Mouse (Mus musculus) embryonic facial prominence, embryonic 11.5 days (tissue): ENCODE measurements around the gene Neurod4. TPM values are rescaled to one million over a fixed set of nuclear protein-coding genes. Genes with fewer than 3 reads are reported as not detected.

Experiments used
- ATAC-seq: fragments of 200-750 bp; cut with Nextera tagmentation; replicated peaks from 2 replicates; pipeline ENCODE4 v1.8.0; 2017; ENCODE audit warnings: low read depth; ENCODE audit not compliant: insufficient number of reproducible peaks, low FRiP score, low TSS enrichment
- DNase-seq: peaks from one replicate; pipeline ENCODE4 v3.0.0-alpha.2; 2015; ENCODE audit warnings: low spot score
- H3K27ac ChIP-seq: fragments of 300-500 bp; sonication (generic); replicated peaks from 2 replicates; pipeline ENCODE4 v1.5.1; 2014; ENCODE audit warnings: mild to moderate bottlenecking, low read depth, low read length, control low read depth
- H3K27me3 ChIP-seq: fragments of 300-500 bp; sonication (generic); 2 replicates; pipeline ENCODE4 v1.6.1; 2014; ENCODE audit warnings: mild to moderate bottlenecking, low read length, moderate library complexity, mixed read lengths; ENCODE audit not compliant: control insufficient read depth, insufficient read depth
- H3K36me3 ChIP-seq: fragments of 300-500 bp; sonication (generic); replicated peaks from 2 replicates; pipeline ENCODE4 v1.6.1; 2014; ENCODE audit warnings: low read depth, mild to moderate bottlenecking, low read length, moderate library complexity, mixed read lengths; ENCODE audit not compliant: control insufficient read depth, insufficient read depth
- H3K4me1 ChIP-seq: fragments of 300-500 bp; sonication (generic); 2 replicates; pipeline ENCODE4 v1.6.1; 2014; ENCODE audit warnings: low read length, mixed read lengths; ENCODE audit not compliant: control insufficient read depth, insufficient read depth
- H3K4me2 ChIP-seq: fragments of 300-500 bp; sonication (generic); 2 replicates; pipeline ENCODE4 v1.6.1; 2014; ENCODE audit warnings: low read depth, mild to moderate bottlenecking, control low read depth, low read length, moderate library complexity
- H3K4me3 ChIP-seq: fragments of 300-500 bp; sonication (generic); 2 replicates; pipeline ENCODE4 v1.5.1; 2014; ENCODE audit warnings: low read depth, low read length, control low read depth
- H3K9ac ChIP-seq: fragments of 300-500 bp; sonication (generic); replicated peaks from 2 replicates; pipeline ENCODE4 v1.6.1; 2014; ENCODE audit warnings: mild to moderate bottlenecking, control low read depth, low read length
- H3K9me3 ChIP-seq: fragments of 300-500 bp; sonication (generic); replicated peaks from 2 replicates; pipeline ENCODE4 v1.6.1; 2016; ENCODE audit warnings: mild to moderate bottlenecking, low read length, inconsistent platforms, mixed read lengths; ENCODE audit not compliant: control insufficient read depth
- WGBS: fragments of 180-500 bp; shearing (Covaris S2); extraction: QIAGEN DNeasy Blood & Tissue Kit; methylation state at CpG from one replicate; pipeline ENCODE4 v1.1.7; 2014; 5-methylcytosine and 5-hydroxymethylcytosine counted together
- polyA plus RNA-seq: library from polyadenylated mRNA; unstranded; fragments of >200 nt; fragmentation: Nextera tagmentation; extraction: Ambion mirVana; gene quantifications from 2 replicates; pipeline ENCODE4 v1.2.1, GENCODE M21; 2014

The Neurod4 gene
- polyA plus RNA-seq, 1 experiment from 2014 or later: 4.8 TPM

GRCm38 (mm10) chr10:130276496-130276895, 3.5 kb downstream of the Neurod4 start:
- Histone ChIP-seq H3K9me3 (no peaks in the 10 kb centered on the region), H3K9ac (no peak overlapping the region), H3K27me3 (no peaks in the 10 kb centered on the region), H3K4me1 (no peaks in the 10 kb centered on the region), H3K27ac (no peak overlapping the region), H3K4me2 (no peak overlapping the region), H3K4me3 (no peak overlapping the region), H3K36me3 (no peaks in the 10 kb centered on the region)
- WGBS: 76% methylated on average over 2 of the region's 2 CpGs
- ATAC-seq (no peak), DNase-seq (no peak)

DNA sequence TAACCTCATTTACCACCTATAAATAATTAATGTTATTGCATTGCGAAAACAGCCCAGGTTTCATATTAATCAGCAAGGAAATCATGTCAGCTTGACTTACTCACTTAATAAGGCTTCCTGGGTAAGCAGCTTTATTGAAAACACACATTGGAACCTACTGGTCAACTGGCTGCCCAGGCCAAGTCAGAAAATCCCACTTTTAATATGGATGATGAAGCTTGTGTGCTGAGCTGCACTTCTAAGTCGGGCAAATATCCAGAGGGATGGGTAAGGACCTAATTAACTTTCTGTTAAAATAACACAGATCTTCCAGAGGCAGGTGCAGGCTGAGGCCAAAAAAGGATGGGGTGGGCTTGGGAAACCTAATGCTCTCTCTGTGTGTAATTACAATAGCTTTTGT, 4.3 kb downstream of the Neurod4 start:
- no peak overlapping the region for H3K27ac ChIP-seq
- DNase-seq (no peak), ATAC-seq (no peak)
- H3K9ac ChIP-seq: no peak overlapping the region
- no peak overlapping the region for H3K4me2 ChIP-seq
- H3K9me3 ChIP-seq: no peaks in the 10 kb centered on the region
- no peaks in the 10 kb centered on the region for H3K4me1 ChIP-seq
- H3K4me3 ChIP-seq: no peak overlapping the region
- H3K27me3 ChIP-seq: no peaks in the 10 kb centered on the region
- 77% methylated on average over 2 of the region's 2 CpGs for WGBS
- H3K36me3 ChIP-seq: no peaks in the 10 kb centered on the region

GRCm38 (mm10) chr10:130263203-130263602, 16.8 kb downstream of the Neurod4 start:
- Histone ChIP-seq H3K36me3 (no peaks in the 10 kb centered on the region), H3K4me1 (no peaks in the 10 kb centered on the region), H3K9me3 (no peaks in the 10 kb centered on the region), H3K27me3 (no peaks in the 10 kb centered on the region), H3K9ac (no peak overlapping the region), H3K4me2 (no peak overlapping the region), H3K27ac (no peak overlapping the region), H3K4me3 (no peak overlapping the region)
- WGBS: 68% methylated on average over 4 of the region's 4 CpGs
- ATAC-seq: no peak
- no peak for DNase-seq

DNA sequence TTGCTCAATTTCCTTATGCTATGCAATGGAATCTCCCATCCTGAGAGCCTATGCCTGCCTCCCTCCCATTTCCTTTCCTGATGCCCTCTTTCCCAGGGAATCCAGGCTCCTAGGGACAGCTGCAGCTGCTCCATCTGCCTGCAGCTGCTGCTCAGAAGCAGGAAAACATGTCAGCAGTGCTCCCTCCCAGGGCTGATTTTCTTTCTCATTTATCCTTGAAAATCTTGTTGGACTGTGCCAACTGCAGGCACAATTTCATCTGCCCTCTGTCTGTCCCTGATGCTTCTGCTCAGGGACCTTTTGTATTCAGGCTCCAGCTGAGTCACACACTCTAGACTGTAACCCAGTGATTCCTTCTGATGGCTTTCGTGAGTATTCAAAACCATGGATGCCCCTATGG, 20.6 kb downstream of the Neurod4 start:
- DNase-seq (no peak), ATAC-seq (no peak; the same call in 1 of the 2 replicates)
- Histone ChIP-seq H3K4me2 (no peak overlapping the region), H3K36me3 (no peaks in the 10 kb centered on the region), H3K27ac (no peak overlapping the region), H3K9me3 (no peaks in the 10 kb centered on the region), H3K4me3 (no peak overlapping the region), H3K9ac (no peak overlapping the region), H3K4me1 (no peaks in the 10 kb centered on the region), H3K27me3 (no peaks in the 10 kb centered on the region)
- WGBS: 72% methylated on average over 1 of the region's 1 CpGs

- peak; percentile 75 for ATAC-seq
- Histone ChIP-seq H3K9me3 (no peaks in the 10 kb centered on the region), H3K4me3 (no peak overlapping the region), H3K4me2 (no peak overlapping the region), H3K27ac (no peak overlapping the region), H3K36me3 (no peaks in the 10 kb centered on the region), H3K9ac (no peak overlapping the region), H3K27me3 (no peaks in the 10 kb centered on the region), H3K4me1 (no peaks in the 10 kb centered on the region)
- DNase-seq: no peak
- whole genome bisulfite sequencing: 6% methylated on average over 2 of the region's 2 CpGs
Measured at GRCm38 (mm10) chr10:130244271-130244670, 35.8 kb downstream of the Neurod4 start.

GRCm38 (mm10) chr10:130238318-130239209, 41.5 kb downstream of the Neurod4 start:
- no peak overlapping the region for H3K27ac ChIP-seq
- DNase-seq: no peak
- 63% methylated on average over 2 of the region's 2 CpGs for WGBS
- no peaks in the 10 kb centered on the region for H3K27me3 ChIP-seq
- H3K9ac ChIP-seq: no peak overlapping the region
- H3K4me1 ChIP-seq: no peaks in the 10 kb centered on the region
- H3K9me3 ChIP-seq: no peaks in the 10 kb centered on the region
- no peaks in the 10 kb centered on the region for H3K36me3 ChIP-seq
- H3K4me3 ChIP-seq: no peak overlapping the region
- H3K4me2 ChIP-seq: no peak overlapping the region
- no peak for ATAC-seq

GRCm38 (mm10) chr10:130234576-130234975, 45.5 kb downstream of the Neurod4 start:
- Histone ChIP-seq H3K4me1 (no peaks in the 10 kb centered on the region), H3K4me3 (no peak overlapping the region), H3K27me3 (no peaks in the 10 kb centered on the region), H3K27ac (no peak overlapping the region), H3K9me3 (no peaks in the 10 kb centered on the region), H3K4me2 (no peak overlapping the region), H3K9ac (no peak overlapping the region), H3K36me3 (no peaks in the 10 kb centered on the region)
- DNase-seq: no peak
- ATAC-seq: no peak; the same call in 1 of the 2 replicates
- 48% methylated on average over 1 of the region's 1 CpGs for WGBS

DNA sequence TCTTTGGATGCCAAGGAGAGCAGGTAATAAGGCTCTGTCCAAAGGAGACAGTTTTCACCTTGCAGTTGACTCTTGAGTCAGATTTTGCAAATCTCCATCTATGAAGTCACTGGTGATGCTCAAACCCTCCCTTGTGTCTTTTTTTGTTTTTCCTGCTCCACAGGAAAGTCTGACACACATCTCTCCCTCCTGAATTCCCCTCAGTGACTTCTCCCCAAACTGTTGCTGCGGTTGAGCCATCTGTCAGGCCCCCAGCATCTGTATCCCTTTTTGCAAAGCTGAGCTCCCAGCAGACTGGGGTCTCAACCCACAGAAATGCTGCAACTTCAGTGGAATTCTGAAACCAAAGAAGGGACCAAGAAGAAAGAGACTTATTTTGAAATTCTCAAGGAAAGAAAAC, 47.9 kb downstream of the Neurod4 start:
- Histone ChIP-seq H3K9ac (no peak overlapping the region), H3K9me3 (no peaks in the 10 kb centered on the region), H3K4me3 (no peak overlapping the region), H3K4me1 (no peaks in the 10 kb centered on the region), H3K36me3 (no peaks in the 10 kb centered on the region), H3K4me2 (no peak overlapping the region), H3K27ac (no peak overlapping the region), H3K27me3 (no peaks in the 10 kb centered on the region)
- WGBS: 74% methylated on average over 1 of the region's 1 CpGs
- ATAC-seq (no peak), DNase-seq (no peak)
